Mouse (Mus musculus) neural tube, embryonic 11.5 days (tissue): ENCODE measurements around the gene Tmem81. TPM values are rescaled to one million over a fixed set of nuclear protein-coding genes. Genes with fewer than 3 reads are reported as not detected.
"Not testable (repeated sequence)": the region's sequence is repeated elsewhere in the genome, so short reads cannot be mapped to it uniquely, and the experiment has no call there.

ENCODE experiments used
- ATAC-seq: fragments of 200-750 bp; cut with Nextera tagmentation; 2 replicates; pipeline ENCODE4 v1.8.0; 2017; ENCODE audit warnings: moderate number of reproducible peaks, mild to moderate bottlenecking, moderate TSS enrichment, moderate library complexity; ENCODE audit not compliant: insufficient read depth, low FRiP score, low TSS enrichment
- DNase-seq: peaks from one replicate; pipeline ENCODE4 v3.0.0-alpha.2; 2015; ENCODE audit warnings: low spot score
- H3K27ac ChIP-seq: fragments of 300-500 bp; sonication (generic); 2 replicates; pipeline ENCODE4 v1.5.1; 2014; ENCODE audit warnings: low read depth, mild to moderate bottlenecking, low read length
- H3K27me3 ChIP-seq: fragments of 300-500 bp; sonication (generic); 2 replicates; pipeline ENCODE4 v1.6.1; 2014; ENCODE audit warnings: mild to moderate bottlenecking, low read length, mixed read lengths; ENCODE audit not compliant: control insufficient read depth, insufficient read depth
- H3K36me3 ChIP-seq: fragments of 300-500 bp; sonication (generic); 2 replicates; pipeline ENCODE4 v1.6.1; 2014; ENCODE audit warnings: mild to moderate bottlenecking, low read length, moderate library complexity, mixed read lengths; ENCODE audit not compliant: control insufficient read depth, insufficient read depth
- H3K4me1 ChIP-seq: fragments of 300-500 bp; sonication (generic); 2 replicates; pipeline ENCODE4 v1.6.1; 2014; ENCODE audit warnings: low read length, mixed read lengths; ENCODE audit not compliant: control insufficient read depth, insufficient read depth
- H3K4me2 ChIP-seq: fragments of 300-500 bp; sonication (generic); 2 replicates; pipeline ENCODE4 v1.6.1; 2014; ENCODE audit warnings: low read depth, mild to moderate bottlenecking, moderate library complexity
- H3K4me3 ChIP-seq: fragments of 300-500 bp; sonication (generic); 2 replicates; pipeline ENCODE4 v1.5.1; 2014; ENCODE audit warnings: low read depth, low read length
- H3K9ac ChIP-seq: fragments of 300-500 bp; sonication (generic); 2 replicates; pipeline ENCODE4 v1.6.1; 2014; ENCODE audit warnings: mild to moderate bottlenecking, low read length
- H3K9me3 ChIP-seq: fragments of 300-500 bp; sonication (generic); 2 replicates; pipeline ENCODE4 v1.6.1; 2016; ENCODE audit warnings: low read length; ENCODE audit not compliant: control insufficient read depth
- WGBS: fragments of 180-500 bp; shearing (Covaris S2); extraction: QIAGEN DNeasy Blood & Tissue Kit; methylation state at CpG from one replicate; pipeline ENCODE4 v1.1.7; 2014; 5-methylcytosine and 5-hydroxymethylcytosine counted together
- polyA plus RNA-seq: library from polyadenylated mRNA; unstranded; fragments of >200 nt; fragmentation: Nextera tagmentation; extraction: Ambion mirVana; gene quantifications from 2 replicates; pipeline ENCODE4 v1.2.1, GENCODE M21; 2014

The Tmem81 gene
- polyA plus RNA-seq: 1.4 and 1.8 TPM in 2 replicates

DNA sequence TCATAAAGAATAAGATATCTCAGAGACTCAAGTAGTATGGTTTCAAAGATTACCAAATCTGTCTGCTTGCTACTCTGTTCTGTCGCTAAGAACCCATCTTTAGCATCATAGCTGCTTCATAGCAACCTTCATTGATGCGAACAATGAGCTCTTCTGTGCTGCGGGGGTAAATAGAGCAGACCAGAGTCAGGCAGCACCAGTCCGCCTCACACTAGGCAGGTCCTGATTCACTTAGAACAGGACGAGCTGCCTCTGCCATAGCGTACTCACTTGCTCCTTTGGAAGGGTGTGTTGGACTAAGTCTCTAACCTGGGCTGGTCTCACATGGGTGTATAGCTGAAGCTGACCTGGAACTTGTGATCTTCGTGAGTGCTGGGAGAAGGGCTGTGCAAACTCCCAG lies at the start of gene Tmem81:
TSS of gene Tmem81 (plus strand) at position 173 of the 400 bp plus-strand sequence.
- no peak within 1 kb of the TSS for H3K27ac ChIP-seq
- no peaks in the 10 kb centered on the region for H3K4me1 ChIP-seq
- no peak within 1 kb of the TSS for H3K4me2 ChIP-seq
- DNase-seq (no peak), ATAC-seq (no peak)
- H3K9me3 ChIP-seq: no peaks in the 10 kb centered on the region
- no peaks in the 10 kb centered on the region for H3K27me3 ChIP-seq
- peaks cover 7% of the 10 kb centered on the region; the same call in 1 of the 2 replicates for H3K36me3 ChIP-seq
- H3K9ac ChIP-seq: no peak within 1 kb of the TSS; the same call in 1 of the 2 replicates
- WGBS: 88% methylated on average over 7 of the region's 7 CpGs
- H3K4me3 ChIP-seq: no peak within 1 kb of the TSS

DNA sequence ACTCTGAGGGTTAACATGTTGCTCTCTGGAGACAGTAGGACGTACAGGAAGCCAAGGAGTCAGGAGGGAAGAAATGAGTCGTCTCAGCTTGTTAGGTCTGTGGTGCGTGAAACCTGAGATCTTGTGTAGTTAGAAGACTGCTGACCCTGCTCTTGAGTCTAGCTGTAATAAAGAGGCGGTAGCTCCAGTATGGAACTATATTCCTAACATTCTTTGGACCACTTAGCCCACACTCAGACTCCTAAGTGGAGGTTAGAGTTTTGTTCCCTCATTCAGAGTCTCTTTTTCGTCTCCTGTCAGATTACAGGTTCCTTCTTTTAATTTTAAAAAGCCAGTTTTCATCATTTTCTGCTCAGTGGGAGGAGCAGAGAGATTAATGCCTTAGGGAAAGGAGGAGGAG lies 41.4 kb upstream of the Tmem81 start:
- no peaks in the 10 kb centered on the region for H3K4me1 ChIP-seq
- H3K36me3 ChIP-seq: peaks cover 8% of the 10 kb centered on the region
- H3K9me3 ChIP-seq: no peaks in the 10 kb centered on the region
- H3K27me3 ChIP-seq: no peaks in the 10 kb centered on the region
- WGBS: 89% methylated on average over 5 of the region's 5 CpGs
- H3K9ac ChIP-seq: no peak overlapping the region
- H3K4me2 ChIP-seq: no peak overlapping the region
- no peak overlapping the region for H3K4me3 ChIP-seq
- H3K27ac ChIP-seq: no peak overlapping the region
- ATAC-seq (no peak), DNase-seq (no peak)

DNA sequence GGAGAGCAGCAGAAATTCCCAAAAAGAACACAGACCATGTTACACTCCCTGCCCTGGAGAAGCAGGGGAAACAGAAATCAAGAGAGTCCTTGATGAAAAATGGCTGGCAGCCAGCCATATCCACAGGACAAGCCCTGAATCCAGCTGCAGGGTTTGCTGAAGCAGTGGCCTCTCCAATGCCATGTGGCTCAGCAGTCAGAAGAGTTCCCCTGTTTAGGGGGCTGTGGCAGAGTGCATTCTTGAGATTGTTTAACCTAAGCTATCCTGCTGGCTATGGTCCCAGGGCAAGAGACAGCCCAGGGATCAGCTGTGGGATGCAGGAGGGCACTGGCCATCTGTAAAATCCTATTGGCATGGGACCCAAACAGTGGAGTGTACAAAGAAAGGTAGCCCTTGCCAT lies 37.1 kb upstream of the Tmem81 start:
- H3K36me3 ChIP-seq: peaks cover 2% of the 10 kb centered on the region; the same call in 1 of the 2 replicates
- H3K4me1 ChIP-seq: no peaks in the 10 kb centered on the region
- no peak for DNase-seq
- H3K9ac ChIP-seq: no peak overlapping the region
- no peak overlapping the region for H3K4me2 ChIP-seq
- H3K9me3 ChIP-seq: no peaks in the 10 kb centered on the region
- no peak for ATAC-seq
- no peak overlapping the region for H3K27ac ChIP-seq
- no peaks in the 10 kb centered on the region for H3K27me3 ChIP-seq
- H3K4me3 ChIP-seq: no peak overlapping the region

DNA sequence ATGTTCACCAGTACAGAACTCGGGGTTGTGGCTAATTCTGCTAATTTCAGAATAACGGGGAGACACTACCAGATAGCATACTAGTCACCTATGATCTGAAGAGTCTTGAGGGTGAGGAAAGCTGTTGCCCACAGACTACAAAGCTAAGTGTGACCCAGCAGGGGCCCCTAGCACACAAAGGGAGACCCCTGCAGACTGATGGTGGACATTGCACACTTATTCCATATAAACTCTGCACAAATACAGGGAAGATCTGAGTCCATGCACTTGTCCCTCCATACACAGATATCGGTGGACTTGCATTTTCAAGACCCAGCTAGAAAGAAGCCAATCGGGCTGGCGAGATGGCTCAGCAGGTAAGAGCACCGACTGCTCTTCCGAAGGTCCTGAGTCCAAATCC lies 36.5 kb upstream of the Tmem81 start:
- ATAC-seq (no peak), DNase-seq (no peak)
- Histone ChIP-seq H3K9me3 (no peaks in the 10 kb centered on the region), H3K4me2 (no peak overlapping the region), H3K4me1 (no peaks in the 10 kb centered on the region), H3K4me3 (no peak overlapping the region), H3K9ac (no peak overlapping the region), H3K36me3 (no peaks in the 10 kb centered on the region), H3K27me3 (no peaks in the 10 kb centered on the region), H3K27ac (no peak overlapping the region)
- 92% methylated on average over 7 of the region's 7 CpGs for WGBS

DNA sequence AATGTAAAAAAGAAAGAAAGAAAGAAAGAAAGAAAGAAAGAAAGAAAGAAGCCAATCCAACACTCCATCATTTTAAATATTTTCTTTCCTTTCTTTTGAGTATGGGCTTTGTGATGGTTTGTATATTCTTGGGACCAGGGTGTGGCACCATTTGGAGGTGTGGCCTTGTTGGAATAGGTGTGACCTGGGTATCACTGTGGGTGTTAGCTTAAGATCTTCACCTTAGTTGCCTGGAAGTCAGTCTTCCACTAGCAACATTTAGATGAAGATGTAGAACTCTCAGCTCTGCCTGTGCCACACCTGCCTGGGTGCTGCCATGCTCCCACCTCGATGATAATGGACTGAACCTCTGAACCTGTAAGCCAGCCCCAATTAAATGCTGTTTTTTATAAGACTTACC lies 36.0 kb upstream of the Tmem81 start:
- not testable (repeated sequence) for H3K9ac ChIP-seq, DNase-seq, H3K9me3 ChIP-seq, H3K27me3 ChIP-seq, H3K4me3 ChIP-seq, H3K27ac ChIP-seq, ATAC-seq, H3K36me3 ChIP-seq, H3K4me2 ChIP-seq, H3K4me1 ChIP-seq
- WGBS: 93% methylated on average over 1 of the region's 1 CpGs

DNA sequence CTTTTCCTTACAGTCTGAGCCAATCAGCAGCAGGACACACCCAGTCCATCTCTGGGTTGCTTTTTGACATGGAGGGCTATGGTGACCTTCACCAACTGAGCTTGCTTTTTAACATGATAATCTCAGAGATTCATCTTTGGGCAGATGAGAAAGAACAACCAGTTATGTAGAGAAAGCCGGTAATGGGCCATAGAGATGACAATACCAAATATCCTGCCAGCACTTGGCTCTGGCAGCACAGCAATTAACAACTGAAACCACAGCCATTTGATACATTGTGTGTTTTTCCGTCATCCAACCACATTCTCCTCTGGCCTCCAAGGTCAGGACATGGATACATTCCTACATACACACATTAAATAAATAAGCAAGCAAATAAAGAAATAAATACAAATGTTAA lies 35.0 kb upstream of the Tmem81 start:
- no peak overlapping the region for H3K4me2 ChIP-seq
- no peaks in the 10 kb centered on the region for H3K9me3 ChIP-seq
- H3K9ac ChIP-seq: no peak overlapping the region
- ATAC-seq (no peak), DNase-seq (no peak)
- no peak overlapping the region for H3K4me3 ChIP-seq
- no peaks in the 10 kb centered on the region for H3K27me3 ChIP-seq
- H3K27ac ChIP-seq: no peak overlapping the region
- no peaks in the 10 kb centered on the region for H3K36me3 ChIP-seq
- no peaks in the 10 kb centered on the region for H3K4me1 ChIP-seq
- WGBS: 89% methylated on average over 2 of the region's 2 CpGs

DNA sequence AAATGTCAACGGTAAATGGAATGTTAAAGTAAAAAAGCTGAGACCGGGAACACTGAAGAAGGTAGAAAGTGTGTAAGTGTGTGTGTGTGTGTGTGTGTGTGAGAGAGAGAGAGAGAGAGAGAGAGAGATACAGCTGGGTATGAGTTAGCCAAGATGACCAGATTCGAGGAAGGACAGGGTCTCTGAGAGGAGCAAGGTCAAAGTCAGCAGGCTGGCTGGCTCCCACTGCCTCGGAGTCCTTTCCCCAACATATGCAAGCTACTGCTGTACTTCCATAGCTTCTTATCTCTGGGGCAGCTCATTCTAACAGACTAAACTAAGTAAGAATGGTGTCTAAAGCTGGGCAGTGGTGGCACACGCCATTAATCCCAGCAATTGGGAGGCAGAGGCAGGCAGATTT lies 34.5 kb upstream of the Tmem81 start:
- no peak for ATAC-seq
- WGBS: 88% methylated on average over 5 of the region's 5 CpGs
- no peaks in the 10 kb centered on the region for H3K36me3 ChIP-seq
- DNase-seq: no peak
- no peaks in the 10 kb centered on the region for H3K27me3 ChIP-seq
- H3K27ac ChIP-seq: no peak overlapping the region
- H3K9ac ChIP-seq: no peak overlapping the region
- H3K4me1 ChIP-seq: 0 out of 2 replicates have a peak, but pooled peaks cover 1% of the 10 kb centered on the region
- no peak overlapping the region for H3K4me3 ChIP-seq
- H3K4me2 ChIP-seq: no peak overlapping the region
- H3K9me3 ChIP-seq: no peaks in the 10 kb centered on the region

DNA sequence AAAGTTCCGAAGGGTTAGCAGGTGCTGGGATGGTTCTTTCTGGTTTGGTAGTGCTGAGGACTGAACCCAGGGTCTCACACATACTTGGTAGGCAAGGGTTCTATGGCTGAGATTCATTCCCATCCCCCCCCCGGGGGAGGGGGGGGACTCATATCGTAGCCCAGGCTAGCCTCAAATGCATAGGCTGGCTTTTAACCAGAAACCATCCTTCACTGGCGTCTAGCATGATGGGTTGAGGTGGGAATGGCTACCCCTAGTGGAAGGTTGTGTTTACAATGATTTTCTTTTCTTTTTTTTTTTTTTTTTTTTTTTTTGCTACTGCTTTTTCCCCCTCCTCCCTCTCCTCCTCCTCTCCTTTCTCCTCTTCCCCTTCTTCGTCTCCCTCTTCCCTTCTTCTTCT lies 33.5 kb upstream of the Tmem81 start:
- H3K9ac ChIP-seq: no peak overlapping the region
- no peak overlapping the region for H3K4me2 ChIP-seq
- H3K4me1 ChIP-seq: 0 out of 2 replicates have a peak, but pooled peaks cover 3% of the 10 kb centered on the region
- 60% methylated on average over 5 of the region's 5 CpGs for WGBS
- no peaks in the 10 kb centered on the region for H3K27me3 ChIP-seq
- no peak overlapping the region for H3K4me3 ChIP-seq
- no peaks in the 10 kb centered on the region for H3K9me3 ChIP-seq
- DNase-seq (no peak), ATAC-seq (no peak)
- H3K36me3 ChIP-seq: no peaks in the 10 kb centered on the region
- H3K27ac ChIP-seq: no peak overlapping the region

DNA sequence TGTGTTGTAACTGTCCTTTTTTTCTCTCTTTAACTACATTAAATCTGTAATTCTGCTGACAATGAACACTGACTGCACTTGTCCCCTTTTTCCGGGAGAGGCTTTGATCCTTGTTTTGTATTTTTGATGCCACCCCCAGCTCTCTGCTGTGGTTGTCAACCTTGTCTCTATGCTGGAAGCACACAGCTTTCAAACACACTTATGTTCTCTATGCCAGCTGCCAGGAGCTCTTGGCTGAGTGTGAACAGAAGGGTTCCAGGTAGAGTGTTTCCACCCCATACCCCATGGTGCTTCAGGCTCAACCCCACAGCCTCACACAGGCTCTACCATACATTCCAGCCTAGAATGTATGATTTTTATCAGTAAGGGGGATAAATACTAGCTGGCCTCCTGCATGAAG lies 31.5 kb upstream of the Tmem81 start:
- DNase-seq (no peak), ATAC-seq (no peak)
- H3K4me1 ChIP-seq: peaks cover 10% of the 10 kb centered on the region; the same call in 1 of the 2 replicates
- no peak overlapping the region for H3K4me3 ChIP-seq
- H3K27ac ChIP-seq: no peak overlapping the region
- no peak overlapping the region for H3K9ac ChIP-seq
- H3K9me3 ChIP-seq: no peaks in the 10 kb centered on the region
- no peak overlapping the region for H3K4me2 ChIP-seq
- H3K36me3 ChIP-seq: no peaks in the 10 kb centered on the region
- WGBS: 83% methylated on average over 1 of the region's 1 CpGs
- H3K27me3 ChIP-seq: no peaks in the 10 kb centered on the region
